Mouse (Mus musculus): Measurements from ENCODE around the gene Lce3e. TPM values are rescaled to one million over a fixed set of nuclear protein-coding genes. Genes with fewer than 3 reads are reported as not detected.

The Lce3e gene
- polyA plus RNA-seq (2014; fragmentation: Nextera tagmentation; extraction: Ambion mirVana) = not detected in 2 replicates

- no peaks in the 10 kb centered on the region for H3K4me1 ChIP-seq (replicated peaks; ENCODE audit: control insufficient read depth, insufficient read depth, low read length)
- no peaks in the 10 kb centered on the region for H3K9me3 ChIP-seq (ENCODE audit: control insufficient read depth, low read length)
- H3K9ac ChIP-seq (ENCODE audit: low read length) = no peak within 1 kb of the TSS
- no peaks in the 10 kb centered on the region for H3K36me3 ChIP-seq (ENCODE audit: control insufficient read depth, insufficient read depth, low read length)
- DNase-seq (ENCODE audit: low spot score) = no peak
- no peak within 1 kb of the TSS for H3K4me2 ChIP-seq (ENCODE audit: low read depth, low read length, severe bottlenecking)
- no peak within 1 kb of the TSS for H3K27ac ChIP-seq (ENCODE audit: low read depth, low read length)
- WGBS = 89% methylated on average over 2 of the region's 2 CpGs
- H3K27me3 ChIP-seq (ENCODE audit: control insufficient read depth, insufficient read depth, low read length) = no peaks in the 10 kb centered on the region
- ATAC-seq (replicated peaks; ENCODE audit: low FRiP score) = no peak
- H3K4me3 ChIP-seq (ENCODE audit: low read depth, low read length) = no peak within 1 kb of the TSS
Observed at GRCm38 (mm10) chr3:92966761-92967160, at the start of gene Lce3e. Gene Lce3e (plus strand): TSS chr3:92967061.

GRCm38 (mm10) chr3:92920364-92920763 is 46.5 kb upstream of the Lce3e start:
- 63% methylated on average over 4 of the region's 4 CpGs for WGBS
- Histone ChIP-seq H3K36me3 (ENCODE audit: control insufficient read depth, insufficient read depth, low read length) (no peaks in the 10 kb centered on the region), H3K9ac (ENCODE audit: low read length) (no peak overlapping the region), H3K27ac (ENCODE audit: low read depth, low read length) (no peak overlapping the region), H3K4me2 (ENCODE audit: low read depth, low read length, severe bottlenecking) (no peak overlapping the region), H3K9me3 (ENCODE audit: control insufficient read depth, low read length) (no peaks in the 10 kb centered on the region), H3K4me1 (replicated peaks; ENCODE audit: control insufficient read depth, insufficient read depth, low read length) (no peaks in the 10 kb centered on the region), H3K4me3 (ENCODE audit: low read depth, low read length) (no peak overlapping the region), H3K27me3 (ENCODE audit: control insufficient read depth, insufficient read depth, low read length) (no peaks in the 10 kb centered on the region)
- ATAC-seq (replicated peaks; ENCODE audit: low FRiP score) (0 out of 2 replicates have a peak, but pooled peaks have one; percentile 24), DNase-seq (ENCODE audit: low spot score) (peak; percentile 55)

- DNase-seq (ENCODE audit: low spot score) (no peak), ATAC-seq (replicated peaks; ENCODE audit: low FRiP score) (no peak)
- H3K4me1 ChIP-seq (replicated peaks; ENCODE audit: control insufficient read depth, insufficient read depth, low read length) = no peaks in the 10 kb centered on the region
- H3K36me3 ChIP-seq (ENCODE audit: control insufficient read depth, insufficient read depth, low read length) = no peaks in the 10 kb centered on the region
- no peak within 1 kb of the TSS for H3K9ac ChIP-seq (ENCODE audit: low read length)
- no peak within 1 kb of the TSS for H3K4me2 ChIP-seq (ENCODE audit: low read depth, low read length, severe bottlenecking)
- no peak within 1 kb of the TSS for H3K27ac ChIP-seq (ENCODE audit: low read depth, low read length)
- H3K9me3 ChIP-seq (ENCODE audit: control insufficient read depth, low read length) = no peaks in the 10 kb centered on the region
- no peak within 1 kb of the TSS for H3K4me3 ChIP-seq (ENCODE audit: low read depth, low read length)
- WGBS = 78% methylated on average over 2 of the region's 2 CpGs
- H3K27me3 ChIP-seq (ENCODE audit: control insufficient read depth, insufficient read depth, low read length) = no peaks in the 10 kb centered on the region
Observed at GRCm38 (mm10) chr3:92926130-92926529, 40.7 kb upstream of the Lce3e start, which contains the start of gene Lce3a. Gene Lce3a (minus strand): TSS chr3:92926230.

GRCm38 (mm10) chr3:92932679-92933078 is 34.2 kb upstream of the Lce3e start, which contains the start of gene Lce3b:
Gene Lce3b (plus strand): TSS chr3:92932979.
- Histone ChIP-seq H3K4me3 (ENCODE audit: low read depth, low read length) (no peak within 1 kb of the TSS), H3K4me2 (ENCODE audit: low read depth, low read length, severe bottlenecking) (no peak within 1 kb of the TSS), H3K27ac (ENCODE audit: low read depth, low read length) (no peak within 1 kb of the TSS), H3K4me1 (replicated peaks; ENCODE audit: control insufficient read depth, insufficient read depth, low read length) (no peaks in the 10 kb centered on the region), H3K9me3 (ENCODE audit: control insufficient read depth, low read length) (no peaks in the 10 kb centered on the region), H3K36me3 (ENCODE audit: control insufficient read depth, insufficient read depth, low read length) (no peaks in the 10 kb centered on the region), H3K27me3 (ENCODE audit: control insufficient read depth, insufficient read depth, low read length) (no peaks in the 10 kb centered on the region), H3K9ac (ENCODE audit: low read length) (no peak within 1 kb of the TSS)
- no peak for DNase-seq (ENCODE audit: low spot score)
- no peak for ATAC-seq (replicated peaks; ENCODE audit: low FRiP score)
- 67% methylated on average over 2 of the region's 2 CpGs for WGBS

GRCm38 (mm10) chr3:92944186-92944585 is 22.7 kb upstream of the Lce3e start, which contains the start of gene Lce3c:
Gene Lce3c (plus strand): TSS chr3:92944486.
- ATAC-seq (replicated peaks; ENCODE audit: low FRiP score) (no peak), DNase-seq (ENCODE audit: low spot score) (no peak)
- Histone ChIP-seq H3K4me2 (ENCODE audit: low read depth, low read length, severe bottlenecking) (no peak within 1 kb of the TSS), H3K4me1 (replicated peaks; ENCODE audit: control insufficient read depth, insufficient read depth, low read length) (no peaks in the 10 kb centered on the region), H3K36me3 (ENCODE audit: control insufficient read depth, insufficient read depth, low read length) (no peaks in the 10 kb centered on the region), H3K9ac (ENCODE audit: low read length) (no peak within 1 kb of the TSS), H3K27ac (ENCODE audit: low read depth, low read length) (no peak within 1 kb of the TSS), H3K4me3 (ENCODE audit: low read depth, low read length) (no peak within 1 kb of the TSS), H3K27me3 (ENCODE audit: control insufficient read depth, insufficient read depth, low read length) (no peaks in the 10 kb centered on the region), H3K9me3 (ENCODE audit: control insufficient read depth, low read length) (no peaks in the 10 kb centered on the region)
- 87% methylated on average over 1 of the region's 1 CpGs for WGBS

- WGBS = 89% methylated on average over 1 of the region's 1 CpGs
- H3K9me3 ChIP-seq (ENCODE audit: control insufficient read depth, low read length) = no peaks in the 10 kb centered on the region
- no peak within 1 kb of the TSS for H3K27ac ChIP-seq (ENCODE audit: low read depth, low read length)
- ATAC-seq (replicated peaks; ENCODE audit: low FRiP score) (no peak), DNase-seq (ENCODE audit: low spot score) (no peak)
- H3K4me1 ChIP-seq (replicated peaks; ENCODE audit: control insufficient read depth, insufficient read depth, low read length) = no peaks in the 10 kb centered on the region
- H3K4me3 ChIP-seq (ENCODE audit: low read depth, low read length) = no peak within 1 kb of the TSS
- no peak within 1 kb of the TSS for H3K9ac ChIP-seq (ENCODE audit: low read length)
- H3K4me2 ChIP-seq (ENCODE audit: low read depth, low read length, severe bottlenecking) = no peak within 1 kb of the TSS
- no peaks in the 10 kb centered on the region for H3K36me3 ChIP-seq (ENCODE audit: control insufficient read depth, insufficient read depth, low read length)
- no peaks in the 10 kb centered on the region for H3K27me3 ChIP-seq (ENCODE audit: control insufficient read depth, insufficient read depth, low read length)
Observed at GRCm38 (mm10) chr3:92957090-92957489, 9.8 kb upstream of the Lce3e start, which contains the start of gene Lce3d. Gene Lce3d (plus strand): TSS chr3:92957390.

- WGBS = 63% methylated on average over 2 of the region's 2 CpGs
Observed at GRCm38 (mm10) chr3:92978484-92978883, 11.6 kb downstream of the Lce3e start.

GRCm38 (mm10) chr3:92991926-92992325 is 25.1 kb downstream of the Lce3e start, which contains the start of gene Lce3f:
Gene Lce3f (plus strand): TSS chr3:92992226.
- Histone ChIP-seq H3K9ac (ENCODE audit: low read length) (no peak within 1 kb of the TSS), H3K36me3 (ENCODE audit: control insufficient read depth, insufficient read depth, low read length) (no peaks in the 10 kb centered on the region), H3K27me3 (ENCODE audit: control insufficient read depth, insufficient read depth, low read length) (no peaks in the 10 kb centered on the region), H3K27ac (ENCODE audit: low read depth, low read length) (no peak within 1 kb of the TSS), H3K4me2 (ENCODE audit: low read depth, low read length, severe bottlenecking) (no peak within 1 kb of the TSS), H3K9me3 (ENCODE audit: control insufficient read depth, low read length) (no peaks in the 10 kb centered on the region), H3K4me3 (ENCODE audit: low read depth, low read length) (no peak within 1 kb of the TSS), H3K4me1 (replicated peaks; ENCODE audit: control insufficient read depth, insufficient read depth, low read length) (no peaks in the 10 kb centered on the region)
- DNase-seq (ENCODE audit: low spot score) = no peak
- no peak for ATAC-seq (replicated peaks; ENCODE audit: low FRiP score)

More at GRCm38 (mm10) chr3:92978484-92978883, 11.6 kb downstream of the Lce3e start:
- Histone ChIP-seq H3K27me3 (ENCODE audit: control insufficient read depth, insufficient read depth, low read length) (no peaks in the 10 kb centered on the region), H3K4me2 (ENCODE audit: low read depth, low read length, severe bottlenecking) (no peak overlapping the region), H3K9ac (ENCODE audit: low read length) (no peak overlapping the region), H3K36me3 (ENCODE audit: control insufficient read depth, insufficient read depth, low read length) (no peaks in the 10 kb centered on the region), H3K9me3 (ENCODE audit: control insufficient read depth, low read length) (no peaks in the 10 kb centered on the region), H3K4me3 (ENCODE audit: low read depth, low read length) (no peak overlapping the region), H3K27ac (ENCODE audit: low read depth, low read length) (no peak overlapping the region), H3K4me1 (replicated peaks; ENCODE audit: control insufficient read depth, insufficient read depth, low read length) (no peaks in the 10 kb centered on the region)
- ATAC-seq (replicated peaks; ENCODE audit: low FRiP score) = no peak
- no peak for DNase-seq (ENCODE audit: low spot score)

GRCm38 (mm10) chr3:92998691-92999090 is 31.8 kb downstream of the Lce3e start:
- no peak overlapping the region for H3K27ac ChIP-seq (ENCODE audit: low read depth, low read length)
- no peak overlapping the region for H3K4me2 ChIP-seq (ENCODE audit: low read depth, low read length, severe bottlenecking)
- H3K4me3 ChIP-seq (ENCODE audit: low read depth, low read length) = no peak overlapping the region
- ATAC-seq (replicated peaks; ENCODE audit: low FRiP score) (peak; percentile 93), DNase-seq (ENCODE audit: low spot score) (peak; percentile 80)
- 9% methylated on average over 7 of the region's 7 CpGs for WGBS
- no peaks in the 10 kb centered on the region for H3K9me3 ChIP-seq (ENCODE audit: control insufficient read depth, low read length)
- H3K36me3 ChIP-seq (ENCODE audit: control insufficient read depth, insufficient read depth, low read length) = no peaks in the 10 kb centered on the region
- H3K4me1 ChIP-seq (replicated peaks; ENCODE audit: control insufficient read depth, insufficient read depth, low read length) = no peaks in the 10 kb centered on the region
- no peaks in the 10 kb centered on the region for H3K27me3 ChIP-seq (ENCODE audit: control insufficient read depth, insufficient read depth, low read length)
- H3K9ac ChIP-seq (ENCODE audit: low read length) = no peak overlapping the region

Data from forebrain, embryonic 11.5 days (tissue).